Mouse (Mus musculus) brain, embryonic 18.5 days (tissue): ENCODE measurements around the gene Tmem232.
"Not testable (repeated sequence)": the region's sequence is repeated elsewhere in the genome, so short reads cannot be mapped to it uniquely, and the experiment has no call there.

Experiments used
- DNase-seq: peaks from one replicate; pipeline ENCODE4 v3.0.0-alpha.2; 2012; ENCODE audit warnings: low read depth, low spot score

The Tmem232 gene

DNA sequence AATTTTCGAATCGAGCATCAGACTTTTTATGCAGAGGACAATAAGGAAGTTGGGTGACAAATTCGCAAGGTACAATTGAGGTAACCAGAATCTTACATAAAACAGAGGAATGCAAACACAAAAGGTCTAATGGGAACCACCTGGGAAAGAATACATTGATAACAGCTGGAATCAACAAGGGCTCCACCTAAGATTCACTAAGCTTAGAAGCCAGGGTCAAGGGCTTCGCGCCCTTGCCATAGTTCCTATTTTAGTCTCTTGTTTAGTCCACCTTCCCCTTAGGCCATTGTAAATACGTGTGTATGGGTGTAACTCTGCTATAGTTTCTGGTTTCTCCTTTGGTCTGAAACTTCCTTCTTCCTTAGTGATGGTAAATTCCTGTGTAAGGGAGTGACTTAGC lies 318.9 kb downstream of the Tmem232 start:
- DNase-seq = not testable (repeated sequence)
